Mouse (Mus musculus): ENCODE data around the gene Cdh23. TPM values are rescaled to one million over a fixed set of nuclear protein-coding genes. Genes with fewer than 3 reads are reported as not detected.

Cdh23 gene
- total and polyA plus RNA-seq, 2 experiments from 2014 or later = 1.9 to 13.1 TPM

- Histone ChIP-seq H3K4me2 (ENCODE audit: low read depth) (no peak overlapping the region), H3K27me3 (ENCODE audit: insufficient read depth, low read length) (no peaks in the 10 kb centered on the region), H3K27ac (ENCODE audit: low read depth, low read length) (no peak overlapping the region), H3K4me1 (ENCODE audit: insufficient read depth) (no peaks in the 10 kb centered on the region), H3K36me3 (ENCODE audit: insufficient read depth) (no peaks in the 10 kb centered on the region), H3K9me3 (ENCODE audit: low read length) (no peaks in the 10 kb centered on the region), H3K9ac (no peak overlapping the region), H3K4me3 (ENCODE audit: low read depth, low read length) (no peak overlapping the region)
- TF ChIP-seq CTCF (IDR thresholded peaks at IDR 0.05; ENCODE audit: low read depth) = no peak
- no peak for DNase-seq
- 71% methylated on average over 3 of the region's 3 CpGs for WGBS
- ATAC-seq = no peak
Measured at GRCm38 (mm10) chr10:60380229-60380628, 316.1 kb downstream of the Cdh23 start.

DNA sequence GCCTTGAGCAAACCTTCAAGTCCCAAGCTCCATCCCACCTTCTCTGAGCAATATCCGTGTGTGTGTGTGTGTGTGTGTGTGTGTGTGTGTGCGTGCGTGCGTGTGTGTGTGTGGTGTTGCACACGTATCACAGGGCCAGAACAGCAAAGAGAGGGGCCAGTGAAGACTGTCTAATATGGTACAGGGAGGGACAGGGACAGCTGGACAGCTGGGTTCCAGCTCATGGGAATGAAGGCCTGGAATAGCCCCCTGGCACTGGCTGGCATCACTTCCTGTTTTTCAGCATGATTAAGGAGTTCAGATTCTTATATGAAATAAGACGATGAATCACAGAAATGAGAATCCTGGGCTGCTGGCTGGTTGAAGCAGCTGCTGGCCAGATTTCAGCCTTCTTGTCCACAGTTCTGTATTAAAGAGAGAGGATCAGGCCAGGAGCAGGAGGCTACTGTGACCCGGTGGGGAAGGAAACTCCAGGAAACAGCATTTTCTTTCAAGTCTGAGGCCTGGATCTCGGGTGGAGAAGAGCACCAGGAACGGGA lies 316.8 kb downstream of the Cdh23 start:
- DNase-seq = no peak
- no peaks in the 10 kb centered on the region for H3K9me3 ChIP-seq (ENCODE audit: low read length)
- H3K4me3 ChIP-seq (ENCODE audit: low read depth, low read length) = no peak overlapping the region
- no peak for TF ChIP-seq CTCF (IDR thresholded peaks at IDR 0.05; ENCODE audit: low read depth)
- H3K36me3 ChIP-seq (ENCODE audit: insufficient read depth) = no peaks in the 10 kb centered on the region
- no peak overlapping the region for H3K9ac ChIP-seq
- no peaks in the 10 kb centered on the region for H3K4me1 ChIP-seq (ENCODE audit: insufficient read depth)
- H3K27me3 ChIP-seq (ENCODE audit: insufficient read depth, low read length) = no peaks in the 10 kb centered on the region
- H3K4me2 ChIP-seq (ENCODE audit: low read depth) = no peak overlapping the region
- H3K27ac ChIP-seq (ENCODE audit: low read depth, low read length) = no peak overlapping the region
- 69% methylated on average over 9 of the region's 9 CpGs for WGBS
- ATAC-seq = no peak

- H3K36me3 ChIP-seq (ENCODE audit: insufficient read depth) = no peaks in the 10 kb centered on the region
- no peak for DNase-seq
- no peaks in the 10 kb centered on the region for H3K27me3 ChIP-seq (ENCODE audit: insufficient read depth, low read length)
- no peak for ATAC-seq
- no peaks in the 10 kb centered on the region for H3K9me3 ChIP-seq (ENCODE audit: low read length)
- 93% methylated on average over 16 of the region's 16 CpGs for WGBS
- H3K4me2 ChIP-seq (ENCODE audit: low read depth) = no peak overlapping the region
- TF ChIP-seq CTCF (IDR thresholded peaks at IDR 0.05; ENCODE audit: low read depth) = no peak
- H3K27ac ChIP-seq (ENCODE audit: low read depth, low read length) = no peak overlapping the region
- no peaks in the 10 kb centered on the region for H3K4me1 ChIP-seq (ENCODE audit: insufficient read depth)
- H3K4me3 ChIP-seq (ENCODE audit: low read depth, low read length) = no peak overlapping the region
- H3K9ac ChIP-seq = no peak overlapping the region
Measured at GRCm38 (mm10) chr10:60376704-60377103, 319.6 kb downstream of the Cdh23 start.

DNA sequence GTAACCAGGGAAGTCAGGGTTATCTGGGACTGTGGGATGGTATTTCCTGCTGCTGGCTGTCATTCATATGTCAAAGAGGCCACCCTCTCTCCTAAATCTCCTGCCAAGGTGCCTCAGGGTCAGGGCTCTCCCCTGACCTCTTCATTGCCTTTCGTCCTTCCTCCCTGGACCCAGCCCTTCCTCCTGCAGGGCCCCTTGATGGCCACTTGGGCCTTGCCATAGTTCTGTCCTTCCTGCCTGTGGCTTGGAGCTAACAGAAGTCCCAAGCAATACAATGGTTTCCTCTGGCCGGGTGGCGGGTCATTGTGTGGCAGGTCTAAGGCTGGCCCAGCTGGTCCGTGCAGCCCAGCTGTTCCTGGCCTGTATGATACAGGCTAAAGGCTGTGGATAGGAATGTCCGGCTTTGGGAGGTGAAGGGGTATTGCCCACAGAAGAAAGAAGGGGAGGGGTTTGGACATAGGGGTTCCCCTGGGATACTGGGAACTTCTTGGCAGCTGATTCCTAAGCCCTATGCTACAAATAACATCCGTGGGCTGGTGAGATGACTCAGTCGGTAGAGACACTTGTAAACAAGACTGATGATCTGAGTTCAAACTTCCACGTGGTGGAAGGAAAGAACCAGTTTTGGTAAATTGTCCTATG lies 322.2 kb downstream of the Cdh23 start:
- no peak overlapping the region for H3K4me2 ChIP-seq (ENCODE audit: low read depth)
- no peaks in the 10 kb centered on the region for H3K9me3 ChIP-seq (ENCODE audit: low read length)
- no peak for TF ChIP-seq CTCF (IDR thresholded peaks at IDR 0.05; ENCODE audit: low read depth)
- ATAC-seq (no peak), DNase-seq (no peak)
- 68% methylated on average over 8 of the region's 8 CpGs for WGBS
- H3K4me1 ChIP-seq (ENCODE audit: insufficient read depth) = no peaks in the 10 kb centered on the region
- H3K9ac ChIP-seq = no peak overlapping the region
- H3K36me3 ChIP-seq (ENCODE audit: insufficient read depth) = no peaks in the 10 kb centered on the region
- H3K27me3 ChIP-seq (ENCODE audit: insufficient read depth, low read length) = no peaks in the 10 kb centered on the region
- H3K27ac ChIP-seq (ENCODE audit: low read depth, low read length) = no peak overlapping the region
- no peak overlapping the region for H3K4me3 ChIP-seq (ENCODE audit: low read depth, low read length)

DNA sequence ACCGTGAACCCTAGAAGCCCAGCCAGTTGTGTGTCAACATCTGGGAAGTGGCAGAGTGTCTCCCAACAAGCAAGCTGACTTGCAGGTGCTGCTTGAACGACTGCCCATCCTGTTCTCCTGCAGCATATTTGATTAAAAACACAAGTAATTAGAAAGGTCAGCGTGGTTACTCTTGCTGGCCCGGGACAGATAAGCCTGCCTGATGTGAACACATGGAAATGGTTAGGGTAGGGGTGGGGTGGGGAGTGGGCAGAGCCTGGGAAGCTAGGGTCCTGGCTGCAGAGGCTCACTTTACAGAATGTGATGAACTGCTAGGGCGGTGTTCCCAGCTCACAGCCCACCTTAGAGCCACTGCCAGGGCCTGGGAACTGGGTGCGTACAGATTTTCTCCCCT lies 322.8 kb downstream of the Cdh23 start:
- no peaks in the 10 kb centered on the region for H3K4me1 ChIP-seq (ENCODE audit: insufficient read depth)
- H3K9ac ChIP-seq = no peak overlapping the region
- H3K36me3 ChIP-seq (ENCODE audit: insufficient read depth) = no peaks in the 10 kb centered on the region
- no peaks in the 10 kb centered on the region for H3K27me3 ChIP-seq (ENCODE audit: insufficient read depth, low read length)
- WGBS = 81% methylated on average over 6 of the region's 6 CpGs
- H3K4me2 ChIP-seq (ENCODE audit: low read depth) = no peak overlapping the region
- no peaks in the 10 kb centered on the region for H3K9me3 ChIP-seq (ENCODE audit: low read length)
- DNase-seq (no peak), ATAC-seq (no peak)
- no peak for TF ChIP-seq CTCF (IDR thresholded peaks at IDR 0.05; ENCODE audit: low read depth)
- no peak overlapping the region for H3K4me3 ChIP-seq (ENCODE audit: low read depth, low read length)
- H3K27ac ChIP-seq (ENCODE audit: low read depth, low read length) = no peak overlapping the region

- WGBS = 72% methylated on average over 5 of the region's 5 CpGs
- Histone ChIP-seq H3K27me3 (ENCODE audit: insufficient read depth, low read length) (no peaks in the 10 kb centered on the region), H3K4me3 (ENCODE audit: low read depth, low read length) (no peak overlapping the region), H3K9ac (no peak overlapping the region), H3K4me1 (ENCODE audit: insufficient read depth) (no peaks in the 10 kb centered on the region), H3K36me3 (ENCODE audit: insufficient read depth) (no peaks in the 10 kb centered on the region), H3K27ac (ENCODE audit: low read depth, low read length) (no peak overlapping the region), H3K9me3 (ENCODE audit: low read length) (no peaks in the 10 kb centered on the region), H3K4me2 (ENCODE audit: low read depth) (no peak overlapping the region)
- no peak for TF ChIP-seq CTCF (IDR thresholded peaks at IDR 0.05; ENCODE audit: low read depth)
- DNase-seq (no peak), ATAC-seq (no peak)
Measured at GRCm38 (mm10) chr10:60371596-60372386, 324.5 kb downstream of the Cdh23 start.

GRCm38 (mm10) chr10:60370601-60371061 lies 325.7 kb downstream of the Cdh23 start:
- no peak overlapping the region for H3K9ac ChIP-seq
- no peaks in the 10 kb centered on the region for H3K27me3 ChIP-seq (ENCODE audit: insufficient read depth, low read length)
- no peak for DNase-seq
- 78% methylated on average over 5 of the region's 5 CpGs for WGBS
- no peaks in the 10 kb centered on the region for H3K9me3 ChIP-seq (ENCODE audit: low read length)
- no peak for ATAC-seq
- no peaks in the 10 kb centered on the region for H3K36me3 ChIP-seq (ENCODE audit: insufficient read depth)
- H3K4me1 ChIP-seq (ENCODE audit: insufficient read depth) = no peaks in the 10 kb centered on the region
- H3K27ac ChIP-seq (ENCODE audit: low read depth, low read length) = no peak overlapping the region
- H3K4me3 ChIP-seq (ENCODE audit: low read depth, low read length) = no peak overlapping the region
- H3K4me2 ChIP-seq (ENCODE audit: low read depth) = no peak overlapping the region
- TF ChIP-seq CTCF (IDR thresholded peaks at IDR 0.05; ENCODE audit: low read depth) = no peak

Data from forebrain, postnatal 0 days (tissue).